Mouse (Mus musculus) v-Abl transformed pro-B cells (cell line): ENCODE measurements at regions not wholly inside any gene's neighbourhood (a gene's known extent, or its start where the extent isn't known, plus 50 kb on each side); places are given as distances from the start of the nearest gene placed in this dataset.

Experiments used
- in situ Hi-C, 2 experiments: fragments of 400-800 bp; cut with MboI; formaldehyde crosslinking; loops; one replicate each; pipeline ENCODE4 v1.15.1; 2025; ENCODE audit not compliant: unreplicated experiment in 2 of 2

DNA sequence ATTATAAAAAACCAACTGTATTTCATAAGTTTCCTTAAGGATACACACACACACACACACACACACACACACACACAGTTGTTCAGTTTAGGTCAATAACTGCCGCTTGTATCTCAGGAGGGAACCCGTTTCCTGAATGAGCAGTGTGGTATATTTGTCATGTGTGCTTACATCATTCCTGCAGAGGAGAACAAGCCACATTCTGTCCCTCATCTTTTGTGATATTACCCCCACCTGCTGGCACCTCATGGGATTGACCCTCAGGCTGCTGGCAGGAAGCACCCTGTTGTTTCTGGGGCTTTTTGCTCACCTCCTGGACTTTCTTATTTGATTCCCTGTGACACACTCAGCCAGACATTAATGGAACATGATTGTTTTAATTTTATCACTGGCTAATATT, 66.4 kb upstream of the Htr1a start:
- in situ Hi-C loops = loop anchor here (5.0 to 25.0 kb wide), 3 partner anchors 430 to 1115 kb away; partner anchors contain the start of gene Cwc27 (in 1 of the 2)

DNA sequence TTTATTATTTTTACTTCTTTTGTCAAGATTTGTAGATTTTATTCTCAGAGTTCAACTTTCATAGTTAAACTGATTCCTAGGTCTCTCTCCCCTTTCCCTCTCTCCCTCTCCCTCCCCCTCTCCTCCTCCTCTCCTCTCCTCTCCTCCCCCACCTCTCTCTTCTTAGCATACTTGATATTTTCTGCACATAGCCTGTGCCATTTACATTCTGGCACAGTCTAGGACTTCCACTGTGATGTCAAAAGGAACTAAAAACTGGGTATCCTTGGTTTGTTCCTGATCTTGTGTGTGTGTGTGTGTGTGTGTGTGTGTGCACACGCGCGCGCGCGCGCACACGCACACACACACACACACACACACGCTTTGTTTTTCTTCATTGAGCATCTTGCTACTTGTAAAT, 64.9 kb upstream of the Htr1a start:
- in situ Hi-C loops = loop anchor here (5.0 to 25.0 kb wide), 3 partner anchors 431 to 1116 kb away; partner anchors contain the start of gene Cwc27 (in 1 of the 2)

DNA sequence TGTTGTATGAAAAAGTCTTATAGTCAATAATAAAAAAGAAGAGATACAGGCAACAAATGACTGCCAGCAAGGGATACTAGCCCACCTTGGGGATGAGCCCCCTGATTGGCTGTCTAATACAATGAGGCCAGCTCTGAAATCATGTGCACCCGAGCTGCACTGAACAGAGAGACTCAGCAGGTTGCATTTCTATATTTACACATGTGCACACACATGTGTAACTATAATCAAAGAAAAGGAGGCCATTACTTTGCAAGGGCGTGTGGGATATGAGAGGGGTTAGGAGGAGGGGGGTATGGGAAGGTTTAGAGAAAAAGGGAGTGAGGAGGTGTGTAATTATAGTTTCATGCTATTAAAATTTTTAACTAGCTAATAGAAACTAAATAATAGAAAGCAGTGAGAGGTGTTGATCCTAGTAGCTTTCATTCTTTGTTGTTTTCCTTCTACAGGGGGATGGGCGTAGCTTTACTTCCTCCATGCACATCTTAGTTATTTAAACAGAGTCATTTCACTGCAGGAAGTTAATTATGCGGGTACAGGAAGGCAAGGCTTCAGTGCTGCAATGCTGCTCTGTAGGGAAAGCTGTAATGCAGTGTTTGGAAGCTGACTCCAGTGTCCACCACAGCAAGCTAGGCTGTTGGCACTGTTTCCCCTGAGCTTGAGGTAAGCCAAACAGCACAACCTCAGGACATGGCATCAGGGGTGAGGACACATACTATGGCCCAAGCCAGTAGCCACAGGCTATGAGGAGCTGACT, 56.2 kb upstream of the Htr1a start:
- in situ Hi-C loops = loop anchor here in 1 of 2 experiments (25.0 kb wide), 1 partner anchor 1125 kb away; no protein-coding TSS in a partner anchor
